Mouse (Mus musculus) lung, embryonic 16.5 days (tissue): ENCODE data around the gene Zfp580. TPM values are rescaled to one million over a fixed set of nuclear protein-coding genes. Genes with fewer than 3 reads are reported as not detected.
"Not testable (repeated sequence)": the region's sequence is repeated elsewhere in the genome, so short reads cannot be mapped to it uniquely, and the experiment has no call there.

Experiments
- ATAC-seq: fragments of 200-750 bp; cut with Nextera tagmentation; 2 replicates; pipeline ENCODE4 v1.8.0; 2017; ENCODE audit warnings: low read depth, mild to moderate bottlenecking, moderate library complexity
- H3K27ac ChIP-seq: fragments of 300-500 bp; sonication (generic); 2 replicates; pipeline ENCODE4 v1.5.1; 2014; ENCODE audit warnings: mild to moderate bottlenecking, control low read depth, low read length
- H3K27me3 ChIP-seq: fragments of 300-500 bp; sonication (generic); 2 replicates; pipeline ENCODE4 v1.6.1; 2014; ENCODE audit warnings: low read depth, low read length, mixed read lengths; ENCODE audit not compliant: control insufficient read depth, insufficient read depth
- H3K36me3 ChIP-seq: fragments of 300-500 bp; sonication (generic); 2 replicates; pipeline ENCODE4 v1.6.1; 2014; ENCODE audit warnings: low read length; ENCODE audit not compliant: control insufficient read depth, insufficient read depth
- H3K4me1 ChIP-seq: fragments of 300-500 bp; sonication (generic); replicated peaks from 2 replicates; pipeline ENCODE4 v1.6.1; 2014; ENCODE audit warnings: low read length, mixed read lengths; ENCODE audit not compliant: control insufficient read depth, insufficient read depth
- H3K4me2 ChIP-seq: fragments of 300-500 bp; sonication (generic); 2 replicates; pipeline ENCODE4 v1.6.1; 2014; ENCODE audit warnings: low read depth, low read length, control low read depth
- H3K4me3 ChIP-seq: fragments of 300-500 bp; sonication (generic); 2 replicates; pipeline ENCODE4 v1.5.1; 2014; ENCODE audit warnings: mild to moderate bottlenecking, low read length, control low read depth
- H3K9ac ChIP-seq: fragments of 300-500 bp; sonication (generic); 2 replicates; pipeline ENCODE4 v1.6.1; 2014; ENCODE audit warnings: low read length, control low read depth
- H3K9me3 ChIP-seq: fragments of 300-500 bp; sonication (generic); 2 replicates; pipeline ENCODE4 v1.6.1; 2016; ENCODE audit warnings: low read length; ENCODE audit not compliant: control insufficient read depth
- WGBS: fragments of 180-500 bp; shearing (Covaris S2); extraction: QIAGEN DNeasy Blood & Tissue Kit; methylation state at CpG from one replicate; pipeline ENCODE4 v1.1.7; 2014; 5-methylcytosine and 5-hydroxymethylcytosine counted together
- polyA plus RNA-seq: library from polyadenylated mRNA; unstranded; fragments of >200 nt; fragmentation: Nextera tagmentation; extraction: Ambion mirVana; gene quantifications from 2 replicates; pipeline ENCODE4 v1.2.1, GENCODE M21; 2015

Gene Zfp580
- polyA plus RNA-seq, 1 experiment from 2014 or later: 27.0 TPM

GRCm38 (mm10) chr7:5016920-5017319 lies 34.4 kb upstream of the Zfp580 start:
- no peaks in the 10 kb centered on the region for H3K27me3 ChIP-seq
- 95% methylated on average over 2 of the region's 2 CpGs for WGBS
- H3K36me3 ChIP-seq: peaks cover 14% of the 10 kb centered on the region
- no peak overlapping the region for H3K27ac ChIP-seq
- H3K4me2 ChIP-seq: no peak overlapping the region
- no peak for ATAC-seq
- H3K9ac ChIP-seq: no peak overlapping the region
- peaks cover 19% of the 10 kb centered on the region for H3K4me1 ChIP-seq
- H3K9me3 ChIP-seq: no peaks in the 10 kb centered on the region
- H3K4me3 ChIP-seq: no peak overlapping the region

GRCm38 (mm10) chr7:5017352-5017751 lies 34.0 kb upstream of the Zfp580 start:
- ATAC-seq: no peak
- H3K27ac ChIP-seq: no peak overlapping the region
- H3K9ac ChIP-seq: no peak overlapping the region
- WGBS: 89% methylated on average over 16 of the region's 16 CpGs
- H3K4me3 ChIP-seq: no peak overlapping the region
- H3K36me3 ChIP-seq: peaks cover 12% of the 10 kb centered on the region
- H3K27me3 ChIP-seq: no peaks in the 10 kb centered on the region
- H3K4me1 ChIP-seq: peaks cover 19% of the 10 kb centered on the region
- no peak overlapping the region for H3K4me2 ChIP-seq
- no peaks in the 10 kb centered on the region for H3K9me3 ChIP-seq

- Histone ChIP-seq H3K4me1 (peaks cover 18% of the 10 kb centered on the region), H3K4me3 (no peak overlapping the region), H3K4me2 (no peak overlapping the region), H3K9ac (no peak overlapping the region), H3K36me3 (peaks cover 11% of the 10 kb centered on the region; the same call in 1 of the 2 replicates), H3K27me3 (no peaks in the 10 kb centered on the region), H3K9me3 (no peaks in the 10 kb centered on the region), H3K27ac (no peak overlapping the region)
- WGBS: 96% methylated on average over 21 of the region's 21 CpGs
- ATAC-seq: no peak
Measured at GRCm38 (mm10) chr7:5017931-5018330, 33.4 kb upstream of the Zfp580 start.

- not testable (repeated sequence) for H3K9me3 ChIP-seq, ATAC-seq, H3K27me3 ChIP-seq
- H3K36me3 ChIP-seq: peaks cover 20% of the 10 kb centered on the region
- peaks cover 12% of the 10 kb centered on the region for H3K4me1 ChIP-seq
- 23% methylated on average over 8 of the region's 8 CpGs for WGBS
- H3K27ac ChIP-seq: peak overlapping the region; percentile 97
- peak overlapping the region; percentile 53 for H3K4me2 ChIP-seq
- peak overlapping the region; percentile 96 for H3K9ac ChIP-seq
- H3K4me3 ChIP-seq: peak overlapping the region; percentile 76
Measured at GRCm38 (mm10) chr7:5019576-5019975, 31.8 kb upstream of the Zfp580 start.

GRCm38 (mm10) chr7:5020000-5020681 lies 31.2 kb upstream of the Zfp580 start, which contains the start of the genes Zfp865 and Ccdc106:
Zfp865 (plus strand) TSS chr7:5020376.
Ccdc106 (plus strand) TSS chr7:5020553.
- H3K9me3 ChIP-seq: no peaks in the 10 kb centered on the region

GRCm38 (mm10) chr7:5020685-5021084 lies 30.7 kb upstream of the Zfp580 start:
- Histone ChIP-seq H3K9me3 (no peaks in the 10 kb centered on the region), H3K4me3 (peak overlapping the region; percentile 76), H3K4me2 (peak overlapping the region; percentile 57), H3K36me3 (peaks cover 20% of the 10 kb centered on the region), H3K27me3 (no peaks in the 10 kb centered on the region), H3K4me1 (peaks cover 12% of the 10 kb centered on the region), H3K9ac (peak overlapping the region; percentile 96), H3K27ac (peak overlapping the region; percentile 97)
- peak; percentile 1; the same call in 1 of the 2 replicates for ATAC-seq
- 0% methylated on average over 13 of the region's 15 CpGs for WGBS

More at GRCm38 (mm10) chr7:5020000-5020681, 31.2 kb upstream of the Zfp580 start, which contains the start of the genes Zfp865 and Ccdc106:
- H3K27me3 ChIP-seq: no peaks in the 10 kb centered on the region
- peak within 1 kb of the TSS; percentile 96 for H3K9ac ChIP-seq
- H3K27ac ChIP-seq: peak within 1 kb of the TSS; percentile 97
- peaks cover 12% of the 10 kb centered on the region for H3K4me1 ChIP-seq
- under 1% methylated on average over 38 of the region's 49 CpGs for WGBS
- H3K4me3 ChIP-seq: peak within 1 kb of the TSS; percentile 76
- H3K4me2 ChIP-seq: peak within 1 kb of the TSS; percentile 57
- peaks cover 20% of the 10 kb centered on the region for H3K36me3 ChIP-seq
- peak; percentile 92 for ATAC-seq

GRCm38 (mm10) chr7:5021197-5021596 lies 30.1 kb upstream of the Zfp580 start:
- ATAC-seq: no peak
- peak overlapping the region; percentile 97 for H3K27ac ChIP-seq
- H3K9ac ChIP-seq: peak overlapping the region; percentile 96
- H3K4me3 ChIP-seq: peak overlapping the region; percentile 76
- H3K27me3 ChIP-seq: no peaks in the 10 kb centered on the region
- peaks cover 20% of the 10 kb centered on the region for H3K36me3 ChIP-seq
- peak overlapping the region; percentile 57 for H3K4me2 ChIP-seq
- peaks cover 9% of the 10 kb centered on the region for H3K4me1 ChIP-seq
- 41% methylated on average over 5 of the region's 5 CpGs for WGBS
- no peaks in the 10 kb centered on the region for H3K9me3 ChIP-seq

- Histone ChIP-seq H3K4me2 (no peak overlapping the region), H3K27ac (no peak overlapping the region), H3K4me3 (no peak overlapping the region), H3K27me3 (no peaks in the 10 kb centered on the region), H3K9me3 (peaks cover 38% of the 10 kb centered on the region), H3K9ac (no peak overlapping the region), H3K36me3 (peaks cover 68% of the 10 kb centered on the region), H3K4me1 (no peaks in the 10 kb centered on the region)
- 93% methylated on average over 22 of the region's 22 CpGs for WGBS
- no peak for ATAC-seq
Measured at GRCm38 (mm10) chr7:5029543-5029942, 21.8 kb upstream of the Zfp580 start.

- Histone ChIP-seq H3K27me3 (no peaks in the 10 kb centered on the region), H3K4me3 (no peak overlapping the region), H3K27ac (no peak overlapping the region), H3K9me3 (peaks cover 38% of the 10 kb centered on the region), H3K36me3 (peaks cover 72% of the 10 kb centered on the region), H3K9ac (no peak overlapping the region), H3K4me2 (no peak overlapping the region), H3K4me1 (no peaks in the 10 kb centered on the region)
- WGBS: 90% methylated on average over 21 of the region's 21 CpGs
- no peak for ATAC-seq
Measured at GRCm38 (mm10) chr7:5029946-5030345, 21.4 kb upstream of the Zfp580 start.
